Mouse (Mus musculus): Measurements from ENCODE around the gene Gna11. TPM values are rescaled to one million over a fixed set of nuclear protein-coding genes. Genes with fewer than 3 reads are reported as not detected.

The Gna11 gene
- polyA plus RNA-seq, 1 experiment from 2014 or later, result 77.1 TPM

DNA sequence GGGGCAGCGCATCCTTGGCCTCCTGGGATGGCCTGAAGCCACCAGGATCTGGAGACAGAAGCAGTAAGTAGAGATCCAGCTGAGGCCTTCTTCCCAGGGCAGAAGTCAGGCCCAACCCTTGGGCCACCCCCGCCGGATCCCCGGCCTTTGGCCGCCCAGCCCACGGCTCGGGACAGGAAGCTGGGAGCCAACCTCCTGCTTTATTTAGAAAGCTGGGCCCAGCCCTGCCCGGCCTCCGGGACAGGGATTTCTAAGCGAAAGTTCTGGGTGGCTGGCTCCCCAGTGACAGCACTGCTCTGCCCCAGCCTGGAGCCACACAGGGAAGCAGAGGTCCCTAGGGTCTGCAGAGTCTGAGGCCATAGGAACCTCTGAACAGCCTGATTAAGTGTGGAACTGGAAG is 3.2 kb downstream of the Gna11 start:
- Histone ChIP-seq H3K4me3 (ENCODE audit: low read depth, low read length) (no peak overlapping the region), H3K4me2 (ENCODE audit: low read depth, low read length, severe bottlenecking) (no peak overlapping the region), H3K9me3 (ENCODE audit: control insufficient read depth, low read length) (no peaks in the 10 kb centered on the region), H3K27ac (ENCODE audit: low read depth, low read length) (no peak overlapping the region), H3K4me1 (replicated peaks; ENCODE audit: control insufficient read depth, insufficient read depth, low read length) (peaks cover 20% of the 10 kb centered on the region), H3K36me3 (ENCODE audit: control insufficient read depth, insufficient read depth, low read length) (no peaks in the 10 kb centered on the region), H3K9ac (ENCODE audit: low read length) (no peak overlapping the region), H3K27me3 (ENCODE audit: control insufficient read depth, insufficient read depth, low read length) (no peaks in the 10 kb centered on the region)
- DNase-seq (ENCODE audit: low spot score), result no peak
- ATAC-seq (replicated peaks; ENCODE audit: low FRiP score), result no peak
- WGBS, result 83% methylated on average over 10 of the region's 10 CpGs

DNA sequence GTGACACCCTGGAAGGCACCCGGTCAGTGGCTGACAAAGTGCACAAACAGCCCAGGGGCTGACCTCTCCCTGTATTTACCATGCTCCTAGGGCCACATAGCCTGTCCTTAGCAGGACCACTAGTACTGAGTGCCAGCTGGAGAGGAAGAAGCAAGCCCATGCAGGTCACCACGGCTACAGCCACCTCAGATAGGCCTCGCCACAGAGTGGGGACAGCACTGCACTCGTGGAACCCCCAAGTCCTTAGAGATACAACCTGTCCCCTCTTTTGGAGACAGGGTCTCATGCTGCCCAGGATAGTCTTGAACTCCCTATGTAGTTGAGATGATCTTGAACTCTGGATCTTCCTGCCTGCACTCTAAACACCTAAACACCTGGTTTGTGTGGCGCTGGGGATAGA is 3.6 kb downstream of the Gna11 start:
- H3K27ac ChIP-seq (ENCODE audit: low read depth, low read length), result no peak overlapping the region
- H3K36me3 ChIP-seq (ENCODE audit: control insufficient read depth, insufficient read depth, low read length), result no peaks in the 10 kb centered on the region
- H3K9ac ChIP-seq (ENCODE audit: low read length), result no peak overlapping the region
- peaks cover 20% of the 10 kb centered on the region for H3K4me1 ChIP-seq (replicated peaks; ENCODE audit: control insufficient read depth, insufficient read depth, low read length)
- no peak overlapping the region for H3K4me3 ChIP-seq (ENCODE audit: low read depth, low read length)
- DNase-seq (ENCODE audit: low spot score), result no peak
- H3K27me3 ChIP-seq (ENCODE audit: control insufficient read depth, insufficient read depth, low read length), result no peaks in the 10 kb centered on the region
- 88% methylated on average over 5 of the region's 5 CpGs for WGBS
- no peak for ATAC-seq (replicated peaks; ENCODE audit: low FRiP score)
- no peak overlapping the region for H3K4me2 ChIP-seq (ENCODE audit: low read depth, low read length, severe bottlenecking)
- H3K9me3 ChIP-seq (ENCODE audit: control insufficient read depth, low read length), result no peaks in the 10 kb centered on the region

DNA sequence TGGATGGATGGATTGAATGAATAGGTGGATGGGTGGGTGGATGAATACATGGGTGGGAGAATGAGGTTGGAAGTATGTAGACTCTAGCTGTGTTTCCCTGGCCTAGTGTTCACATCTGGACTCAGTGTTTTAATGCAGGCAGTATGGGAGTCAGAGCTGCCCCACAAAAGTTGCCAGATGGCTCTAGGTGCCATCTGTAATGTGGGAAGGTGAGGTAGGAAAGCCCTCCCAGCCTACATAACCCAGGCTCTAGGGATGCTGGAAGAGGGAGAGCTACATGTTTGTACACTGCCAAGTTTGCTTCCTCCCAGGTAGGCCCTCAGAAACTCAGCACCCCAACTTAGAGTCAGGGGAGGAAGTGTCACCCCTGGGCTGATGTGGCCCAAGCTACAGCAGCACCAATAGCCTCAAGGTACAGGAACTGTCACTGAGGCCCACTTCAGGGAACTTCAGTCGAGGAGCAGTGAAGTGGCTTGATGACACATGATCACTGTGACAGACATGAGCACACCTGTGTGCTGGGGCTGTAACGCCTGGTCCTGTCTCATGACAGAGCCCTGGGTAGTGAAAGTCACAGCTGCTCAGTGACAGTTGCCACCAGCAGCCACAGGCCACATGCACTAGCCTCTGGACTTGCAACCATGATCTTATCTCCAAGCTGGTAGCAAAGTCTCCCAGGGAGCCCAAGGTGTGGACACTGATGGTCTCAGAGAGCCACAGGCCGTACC is 6.5 kb downstream of the Gna11 start:
- DNase-seq (ENCODE audit: low spot score) (no peak), ATAC-seq (replicated peaks; ENCODE audit: low FRiP score) (no peak)
- peaks cover 14% of the 10 kb centered on the region for H3K4me1 ChIP-seq (replicated peaks; ENCODE audit: control insufficient read depth, insufficient read depth, low read length)
- no peaks in the 10 kb centered on the region for H3K36me3 ChIP-seq (ENCODE audit: control insufficient read depth, insufficient read depth, low read length)
- no peak overlapping the region for H3K4me2 ChIP-seq (ENCODE audit: low read depth, low read length, severe bottlenecking)
- WGBS, result 86% methylated on average over 3 of the region's 3 CpGs
- H3K27ac ChIP-seq (ENCODE audit: low read depth, low read length), result no peak overlapping the region
- H3K27me3 ChIP-seq (ENCODE audit: control insufficient read depth, insufficient read depth, low read length), result no peaks in the 10 kb centered on the region
- H3K9ac ChIP-seq (ENCODE audit: low read length), result no peak overlapping the region
- H3K4me3 ChIP-seq (ENCODE audit: low read depth, low read length), result no peak overlapping the region
- no peaks in the 10 kb centered on the region for H3K9me3 ChIP-seq (ENCODE audit: control insufficient read depth, low read length)

DNA sequence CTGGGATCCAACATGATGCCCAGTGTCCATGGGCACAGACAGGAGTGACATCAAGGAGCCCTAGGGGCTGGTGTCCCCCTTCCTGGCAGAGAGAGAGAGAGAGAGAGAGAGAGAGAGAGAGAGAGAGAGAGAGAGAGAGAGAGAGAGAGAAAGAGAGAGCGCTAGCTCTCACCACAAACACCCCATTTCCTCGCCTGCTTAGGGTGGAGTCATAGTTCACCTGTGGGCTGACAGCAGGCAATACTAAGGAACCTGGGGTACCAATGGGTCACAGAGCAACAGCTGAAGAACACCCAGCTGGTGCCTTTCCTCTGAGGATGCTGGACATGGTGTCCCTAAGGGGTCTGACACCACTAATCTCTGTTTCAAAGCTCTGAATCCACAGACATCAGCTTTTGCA is 7.6 kb downstream of the Gna11 start:
- H3K4me1 ChIP-seq (replicated peaks; ENCODE audit: control insufficient read depth, insufficient read depth, low read length), result 0 out of 2 replicates have a peak, but pooled peaks cover 7% of the 10 kb centered on the region
- H3K9me3 ChIP-seq (ENCODE audit: control insufficient read depth, low read length), result no peaks in the 10 kb centered on the region
- DNase-seq (ENCODE audit: low spot score) (no peak), ATAC-seq (replicated peaks; ENCODE audit: low FRiP score) (no peak)
- no peak overlapping the region for H3K4me3 ChIP-seq (ENCODE audit: low read depth, low read length)
- H3K36me3 ChIP-seq (ENCODE audit: control insufficient read depth, insufficient read depth, low read length), result no peaks in the 10 kb centered on the region; the same call in 1 of the 2 replicates
- no peaks in the 10 kb centered on the region for H3K27me3 ChIP-seq (ENCODE audit: control insufficient read depth, insufficient read depth, low read length)
- no peak overlapping the region for H3K27ac ChIP-seq (ENCODE audit: low read depth, low read length)
- H3K4me2 ChIP-seq (ENCODE audit: low read depth, low read length, severe bottlenecking), result no peak overlapping the region
- WGBS, result 92% methylated on average over 2 of the region's 2 CpGs
- H3K9ac ChIP-seq (ENCODE audit: low read length), result no peak overlapping the region

DNA sequence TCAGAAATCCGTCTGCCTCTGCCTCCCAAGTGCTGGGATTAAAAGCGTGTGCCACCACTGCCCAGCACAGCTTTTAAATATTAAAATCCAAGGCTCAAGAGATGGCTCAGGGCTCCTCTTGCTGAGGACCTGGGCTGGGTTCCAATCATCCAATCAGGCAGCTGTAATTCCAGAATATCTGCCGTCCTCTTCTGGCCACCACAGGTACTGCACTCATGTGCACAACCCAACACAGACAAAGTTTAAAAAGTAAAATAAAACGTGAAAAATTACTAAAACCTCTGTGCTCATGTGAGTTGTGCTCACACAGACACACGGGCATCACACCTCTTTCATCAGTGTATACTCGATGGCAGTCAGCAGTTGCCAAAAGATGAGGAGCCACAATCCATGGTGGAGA is 8.3 kb downstream of the Gna11 start:
- Histone ChIP-seq H3K36me3 (ENCODE audit: control insufficient read depth, insufficient read depth, low read length) (no peaks in the 10 kb centered on the region; the same call in 1 of the 2 replicates), H3K27ac (ENCODE audit: low read depth, low read length) (no peak overlapping the region), H3K4me1 (replicated peaks; ENCODE audit: control insufficient read depth, insufficient read depth, low read length) (0 out of 2 replicates have a peak, but pooled peaks cover 4% of the 10 kb centered on the region), H3K4me3 (ENCODE audit: low read depth, low read length) (no peak overlapping the region), H3K27me3 (ENCODE audit: control insufficient read depth, insufficient read depth, low read length) (no peaks in the 10 kb centered on the region), H3K4me2 (ENCODE audit: low read depth, low read length, severe bottlenecking) (no peak overlapping the region), H3K9me3 (ENCODE audit: control insufficient read depth, low read length) (no peaks in the 10 kb centered on the region), H3K9ac (ENCODE audit: low read length) (no peak overlapping the region)
- ATAC-seq (replicated peaks; ENCODE audit: low FRiP score) (no peak), DNase-seq (ENCODE audit: low spot score) (no peak)
- 80% methylated on average over 6 of the region's 6 CpGs for WGBS

DNA sequence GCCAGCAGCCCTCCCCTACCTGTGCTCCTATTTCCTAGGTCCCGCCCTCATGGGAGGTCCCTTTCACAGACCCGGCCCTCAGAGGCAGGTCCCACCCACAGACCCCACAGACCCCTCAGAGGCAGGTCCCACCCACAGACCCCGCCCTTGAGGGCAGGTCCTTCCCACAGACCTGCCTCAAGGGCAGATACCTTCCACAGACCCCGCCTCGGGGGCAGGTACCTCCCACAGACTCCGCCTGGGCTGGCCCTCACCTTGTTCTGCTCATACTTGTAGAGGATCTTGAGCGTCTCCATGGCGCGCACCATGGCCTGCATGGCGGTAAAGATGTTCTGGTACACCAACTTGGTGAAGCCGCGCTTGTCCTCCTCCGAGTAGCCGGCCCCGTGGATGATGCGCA is 10.2 kb downstream of the Gna11 start:
- no peak overlapping the region for H3K4me3 ChIP-seq (ENCODE audit: low read depth, low read length)
- DNase-seq (ENCODE audit: low spot score) (peak; percentile 53), ATAC-seq (replicated peaks; ENCODE audit: low FRiP score) (no peak)
- no peaks in the 10 kb centered on the region; the same call in 1 of the 2 replicates for H3K36me3 ChIP-seq (ENCODE audit: control insufficient read depth, insufficient read depth, low read length)
- H3K9me3 ChIP-seq (ENCODE audit: control insufficient read depth, low read length), result no peaks in the 10 kb centered on the region
- no peak overlapping the region for H3K9ac ChIP-seq (ENCODE audit: low read length)
- 0 out of 2 replicates have a peak, but pooled peaks cover 2% of the 10 kb centered on the region for H3K4me1 ChIP-seq (replicated peaks; ENCODE audit: control insufficient read depth, insufficient read depth, low read length)
- no peak overlapping the region for H3K27ac ChIP-seq (ENCODE audit: low read depth, low read length)
- 58% methylated on average over 16 of the region's 16 CpGs for WGBS
- no peaks in the 10 kb centered on the region for H3K27me3 ChIP-seq (ENCODE audit: control insufficient read depth, insufficient read depth, low read length)
- no peak overlapping the region for H3K4me2 ChIP-seq (ENCODE audit: low read depth, low read length, severe bottlenecking)

DNA sequence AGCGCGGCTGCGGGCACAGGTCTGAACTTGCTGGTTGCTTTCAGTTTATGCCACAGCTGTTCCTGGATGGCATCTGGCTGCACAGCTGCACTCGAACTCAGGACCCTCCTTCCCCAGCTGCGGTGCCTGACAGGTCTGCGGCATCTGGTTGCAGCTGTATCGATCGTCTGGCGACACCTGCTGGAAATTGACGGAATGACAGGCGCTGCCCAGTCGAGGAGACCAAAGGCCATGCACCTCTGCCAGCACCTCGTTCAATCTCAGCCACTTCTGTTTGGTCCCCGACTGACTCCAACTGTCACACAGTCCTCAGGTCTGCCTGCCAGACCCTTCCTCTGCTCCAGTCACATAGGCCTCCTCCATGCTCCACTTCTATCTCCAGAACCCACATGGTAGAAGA is 18.2 kb downstream of the Gna11 start:
- no peaks in the 10 kb centered on the region; the same call in 1 of the 2 replicates for H3K36me3 ChIP-seq (ENCODE audit: control insufficient read depth, insufficient read depth, low read length)
- no peak overlapping the region for H3K4me3 ChIP-seq (ENCODE audit: low read depth, low read length)
- H3K9ac ChIP-seq (ENCODE audit: low read length), result no peak overlapping the region
- no peaks in the 10 kb centered on the region for H3K4me1 ChIP-seq (replicated peaks; ENCODE audit: control insufficient read depth, insufficient read depth, low read length)
- ATAC-seq (replicated peaks; ENCODE audit: low FRiP score), result peak; percentile 37; the same call in 1 of the 2 replicates
- DNase-seq (ENCODE audit: low spot score), result peak; percentile 88
- no peaks in the 10 kb centered on the region for H3K9me3 ChIP-seq (ENCODE audit: control insufficient read depth, low read length)
- no peaks in the 10 kb centered on the region for H3K27me3 ChIP-seq (ENCODE audit: control insufficient read depth, insufficient read depth, low read length)
- no peak overlapping the region for H3K27ac ChIP-seq (ENCODE audit: low read depth, low read length)
- no peak overlapping the region for H3K4me2 ChIP-seq (ENCODE audit: low read depth, low read length, severe bottlenecking)
- 14% methylated on average over 14 of the region's 14 CpGs for WGBS

DNA sequence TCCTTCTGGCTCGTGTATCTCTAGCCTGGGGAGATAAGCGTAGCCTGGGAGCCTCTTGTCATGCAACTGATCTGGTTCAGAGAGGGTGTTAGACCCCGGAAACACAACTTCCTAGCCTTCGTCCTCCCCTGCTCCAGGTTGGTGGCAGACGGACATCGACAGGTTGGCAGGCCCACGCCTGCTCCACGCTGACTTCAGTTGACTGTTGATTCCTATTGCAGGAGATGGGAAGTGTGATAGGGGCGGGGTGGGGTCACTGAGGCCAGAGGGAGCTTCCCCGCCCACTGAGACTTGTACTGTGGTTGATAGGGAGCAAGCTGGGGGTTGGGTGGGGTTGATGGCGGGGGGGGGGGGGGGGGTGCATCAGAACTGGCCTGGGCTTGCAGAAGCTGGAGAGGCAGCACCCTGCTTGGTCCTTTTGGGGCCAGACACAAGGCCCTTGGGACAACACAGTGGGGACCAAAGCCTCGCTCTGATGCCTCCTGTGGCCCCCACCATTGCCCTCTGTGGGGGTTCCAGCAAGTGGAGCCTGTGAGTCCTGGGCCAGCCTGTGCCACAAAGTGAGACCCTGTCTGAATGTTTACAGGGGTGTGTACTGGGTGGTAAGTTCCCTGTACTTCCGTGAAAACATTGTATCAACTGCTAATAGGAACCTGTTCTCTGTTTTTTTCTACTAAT is 19.8 kb downstream of the Gna11 start:
- H3K27me3 ChIP-seq (ENCODE audit: control insufficient read depth, insufficient read depth, low read length), result no peaks in the 10 kb centered on the region; the same call in 1 of the 2 replicates
- no peaks in the 10 kb centered on the region for H3K4me1 ChIP-seq (replicated peaks; ENCODE audit: control insufficient read depth, insufficient read depth, low read length)
- no peak overlapping the region for H3K9ac ChIP-seq (ENCODE audit: low read length)
- no peak overlapping the region for H3K27ac ChIP-seq (ENCODE audit: low read depth, low read length)
- H3K9me3 ChIP-seq (ENCODE audit: control insufficient read depth, low read length), result no peaks in the 10 kb centered on the region
- no peaks in the 10 kb centered on the region; the same call in 1 of the 2 replicates for H3K36me3 ChIP-seq (ENCODE audit: control insufficient read depth, insufficient read depth, low read length)
- H3K4me2 ChIP-seq (ENCODE audit: low read depth, low read length, severe bottlenecking), result no peak overlapping the region
- DNase-seq (ENCODE audit: low spot score) (no peak), ATAC-seq (replicated peaks; ENCODE audit: low FRiP score) (no peak)
- WGBS, result 74% methylated on average over 12 of the region's 13 CpGs
- H3K4me3 ChIP-seq (ENCODE audit: low read depth, low read length), result no peak overlapping the region

Data from forebrain, embryonic 11.5 days (tissue).